Mouse (Mus musculus): Measurements from ENCODE around the gene Btaf1. TPM values are rescaled to one million over a fixed set of nuclear protein-coding genes. Genes with fewer than 3 reads are reported as not detected.

Gene Btaf1
- total RNA-seq (2021) = 10 to 100 TPM; 24.1 to 29.2 TPM

DNA sequence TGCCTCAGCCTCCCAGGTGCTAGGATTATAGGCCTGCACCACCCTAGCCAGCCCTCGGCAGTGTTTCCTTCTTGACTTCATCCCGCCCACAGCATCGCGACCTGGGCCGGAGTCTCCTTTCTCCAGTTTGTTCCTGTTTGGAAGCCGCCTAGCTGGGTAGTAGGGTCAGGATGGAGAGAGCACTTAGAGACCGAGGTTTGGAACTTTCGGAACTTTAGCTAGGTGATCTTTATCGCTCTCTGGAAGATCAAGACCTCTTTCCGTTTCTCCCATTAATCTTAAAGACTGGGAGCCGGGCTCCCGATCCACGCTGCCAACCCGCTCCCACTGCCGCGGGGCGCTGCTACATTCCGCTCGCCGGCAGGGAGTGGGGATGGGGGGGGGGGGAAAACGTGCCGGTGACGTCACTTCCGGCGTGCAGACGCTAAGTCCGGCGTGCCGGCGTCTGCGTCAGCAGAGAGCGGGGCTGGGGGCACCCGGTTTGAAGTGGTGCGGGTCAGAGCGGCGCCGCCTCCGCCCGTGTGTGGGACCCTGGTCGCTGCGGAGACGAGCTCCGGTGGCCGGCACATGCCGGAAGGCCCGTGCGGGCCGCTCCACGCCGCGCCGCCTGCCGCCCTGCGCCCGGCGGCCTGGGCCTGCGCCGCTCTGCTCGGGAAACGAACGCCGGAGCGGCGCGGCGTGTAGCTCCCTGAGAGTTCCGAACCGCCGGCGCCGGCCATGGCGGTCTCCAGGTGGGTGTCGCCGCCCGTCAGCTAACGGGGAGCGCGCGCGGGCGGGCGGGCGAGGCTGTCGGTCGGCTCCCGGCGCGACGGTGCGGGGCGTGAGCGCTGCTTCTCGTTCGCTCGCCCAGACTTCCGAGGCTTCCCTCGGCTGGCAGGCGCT is at the start of gene Btaf1:
TSS of gene Btaf1 (plus strand) at position 409 of the 882 bp plus-strand sequence.
- intact Hi-C loops (cut with DNase I) = no loop called here
- DNase-seq = peak; percentile 89

DNA sequence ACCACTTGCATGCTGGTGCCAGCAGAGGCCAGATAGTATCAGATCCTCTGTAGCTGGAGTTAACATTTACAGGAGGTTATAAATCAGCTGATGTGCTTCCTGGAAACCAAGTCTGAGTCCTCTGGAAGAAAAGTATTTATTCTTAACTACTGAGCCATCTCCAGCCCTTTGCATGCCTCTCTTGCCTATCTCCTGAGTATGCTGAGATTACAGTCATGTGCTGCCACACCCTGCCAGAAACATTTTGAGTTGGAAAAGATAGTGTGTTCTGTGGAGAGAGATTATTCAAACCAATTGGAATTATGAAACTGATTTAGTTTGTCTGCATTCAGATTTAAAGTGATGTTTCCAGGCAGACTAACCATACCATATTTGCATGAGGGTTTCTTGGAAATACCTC is 48.5 kb upstream of the Btaf1 start:
- no peak for DNase-seq
- intact Hi-C loops (cut with DNase I) = no loop called here

DNA sequence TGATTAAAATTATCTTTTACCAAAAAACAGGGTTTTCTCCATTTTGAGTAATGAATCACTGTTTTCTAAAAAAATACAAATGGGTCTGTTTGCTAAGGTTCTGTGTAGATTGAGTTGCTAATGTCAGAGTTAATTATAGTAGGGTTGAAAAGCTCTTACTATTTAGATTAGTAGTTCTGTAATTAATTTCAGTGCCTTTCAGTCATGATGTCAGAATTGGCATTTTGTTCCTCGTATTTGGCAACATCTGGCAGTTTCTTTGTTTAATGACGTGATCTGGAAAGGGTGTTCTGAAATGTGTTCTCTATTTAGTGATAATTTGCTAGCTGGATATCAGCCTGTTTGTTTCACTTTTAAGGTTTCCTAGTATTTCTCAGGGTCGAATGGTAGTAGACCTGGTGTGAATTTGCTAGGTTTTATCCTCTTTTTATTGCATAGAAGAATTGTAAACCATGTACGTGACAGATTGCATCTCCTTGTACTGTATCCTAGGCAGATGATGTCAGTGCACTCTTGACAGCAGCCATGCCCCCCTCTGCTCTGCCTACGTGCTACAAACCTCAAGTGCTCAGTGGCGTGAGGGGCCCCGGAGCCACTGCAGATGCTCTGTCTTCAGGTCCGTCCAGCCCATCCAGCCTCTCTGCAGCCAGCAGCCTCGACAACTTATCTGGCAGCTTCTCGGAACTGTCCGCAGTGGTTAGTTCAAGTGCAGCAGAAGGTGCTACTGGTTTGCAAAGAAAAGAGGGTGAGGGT is 47.0 kb upstream of the Btaf1 start:
- DNase-seq = no peak
- intact Hi-C loops (cut with DNase I) = no loop called here

DNA sequence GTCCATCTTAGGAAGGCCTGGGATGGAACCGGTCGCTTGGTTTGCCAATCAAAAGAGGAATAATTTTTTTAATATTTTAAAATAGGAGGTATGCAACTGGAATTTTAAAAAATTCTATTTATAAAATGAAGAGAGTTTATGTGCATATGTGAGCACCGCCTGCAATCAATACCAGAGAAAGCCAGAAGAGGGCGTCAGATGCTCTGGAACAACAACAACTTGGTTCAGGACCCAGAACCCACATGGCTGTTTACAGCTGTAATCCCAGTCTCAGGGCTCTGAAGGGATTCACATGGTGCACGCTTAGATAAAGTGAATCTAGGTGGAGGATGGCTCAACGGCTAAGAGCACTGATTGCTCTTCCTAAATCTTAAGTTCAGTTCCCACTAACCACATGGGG is 42.8 kb upstream of the Btaf1 start:
- intact Hi-C loops (cut with DNase I) = loop anchor here (5.0 to 10.0 kb wide), 2 partner anchors 36 to 92 kb away; no protein-coding TSS in a partner anchor
- DNase-seq = peak; percentile 14

DNA sequence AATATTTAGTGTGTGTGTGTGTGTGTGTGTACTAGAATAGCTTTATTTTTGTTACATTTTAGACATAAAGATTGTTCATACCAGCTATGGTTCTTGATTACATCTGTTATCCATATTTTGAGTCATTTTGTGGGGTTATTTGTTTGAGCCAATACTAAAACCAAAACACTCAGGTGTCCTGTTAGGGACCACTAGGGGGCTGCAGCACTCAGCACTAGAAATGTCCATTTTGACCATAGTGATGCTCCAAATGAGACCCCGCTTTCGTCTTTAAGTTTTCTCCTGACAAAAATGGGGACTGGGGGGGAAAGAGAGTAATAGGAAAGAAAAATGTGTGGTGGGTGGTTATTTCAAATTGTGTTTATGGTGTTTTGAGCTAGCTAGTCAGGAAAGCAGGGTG is 39.6 kb upstream of the Btaf1 start:
- intact Hi-C loops (cut with DNase I) = loop anchor here (10.0 kb wide), 1 partner anchor 88 kb away; no protein-coding TSS in a partner anchor
- DNase-seq = no peak

DNA sequence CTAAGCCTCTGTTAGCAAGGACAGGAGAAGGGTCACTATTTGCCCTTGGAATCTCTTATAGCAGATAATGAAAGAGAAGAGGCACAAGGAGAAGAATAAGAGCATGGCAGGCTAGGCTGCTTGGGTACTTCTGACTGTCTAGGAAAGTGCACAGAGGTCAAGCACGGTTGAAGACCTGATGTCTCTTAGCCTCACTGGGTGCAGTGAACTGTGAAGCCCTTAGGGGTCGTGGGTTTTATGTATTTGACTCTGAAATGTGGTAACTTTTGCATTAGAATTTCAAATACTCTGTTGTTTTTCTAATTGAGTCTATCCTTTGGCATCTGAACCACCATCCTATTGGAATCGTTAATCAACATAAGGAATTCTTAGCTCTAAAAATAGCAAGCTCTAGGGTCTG is 38.2 kb upstream of the Btaf1 start:
- no peak for DNase-seq
- intact Hi-C loops (cut with DNase I) = loop anchor here (10.0 kb wide), 1 partner anchor 87 kb away; no protein-coding TSS in a partner anchor

DNA sequence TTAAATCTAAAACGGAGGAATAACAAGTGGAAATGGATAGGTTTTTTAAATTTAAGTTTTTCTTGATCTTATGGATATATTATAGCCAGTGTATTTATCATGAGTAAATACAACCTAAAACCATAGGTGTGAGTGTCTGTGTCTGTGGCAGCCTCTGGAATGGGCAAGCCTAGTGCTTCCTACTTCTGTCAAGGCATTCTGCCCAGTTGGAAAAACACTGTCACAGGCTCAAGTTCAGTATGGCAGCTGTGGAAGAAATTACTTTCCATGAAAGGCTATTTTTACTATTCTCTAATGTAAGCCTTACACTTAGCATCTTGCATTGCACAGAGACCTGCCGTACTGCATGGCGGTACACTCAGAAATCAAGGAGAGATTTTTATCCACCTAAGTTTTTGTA is 34.1 kb upstream of the Btaf1 start:
- intact Hi-C loops (cut with DNase I) = no loop called here
- DNase-seq = no peak

DNA sequence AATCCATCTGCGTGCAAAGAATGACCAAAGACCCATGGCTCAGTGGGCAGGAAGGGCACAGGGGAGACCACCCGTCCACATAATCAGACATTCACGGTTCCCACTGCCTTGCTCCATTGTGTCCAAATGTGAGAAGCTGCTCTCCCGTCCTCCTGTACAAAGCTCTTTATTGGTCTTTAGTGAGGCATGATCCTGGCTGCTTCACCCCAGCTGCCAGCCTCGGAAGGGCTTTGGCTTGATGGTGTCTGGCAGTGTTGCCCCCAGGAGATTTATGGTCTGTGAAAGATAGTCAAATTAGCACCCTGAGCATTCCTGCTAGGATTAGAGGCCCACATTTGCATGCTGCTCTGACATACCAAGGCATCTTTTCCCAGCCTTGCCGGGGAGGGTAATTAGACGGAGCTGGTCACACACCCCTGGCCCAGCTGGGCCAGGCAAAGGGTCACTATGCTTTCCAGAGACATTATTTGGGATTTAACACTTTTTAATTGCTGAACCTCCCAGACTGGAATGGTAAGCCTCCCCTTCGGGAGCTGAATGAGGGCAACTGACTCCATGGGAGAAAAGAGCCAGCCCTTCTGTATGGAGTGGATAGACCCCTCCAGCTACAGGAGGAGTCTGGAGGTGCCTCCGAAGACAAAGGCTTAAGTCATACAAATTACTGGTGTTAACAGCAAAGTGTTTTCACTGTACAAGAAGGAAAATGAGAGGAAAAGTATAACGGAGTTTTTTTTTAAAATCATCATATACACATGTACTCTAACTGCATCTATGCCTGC is 28.9 kb upstream of the Btaf1 start:
- peak; percentile 27 for DNase-seq

DNA sequence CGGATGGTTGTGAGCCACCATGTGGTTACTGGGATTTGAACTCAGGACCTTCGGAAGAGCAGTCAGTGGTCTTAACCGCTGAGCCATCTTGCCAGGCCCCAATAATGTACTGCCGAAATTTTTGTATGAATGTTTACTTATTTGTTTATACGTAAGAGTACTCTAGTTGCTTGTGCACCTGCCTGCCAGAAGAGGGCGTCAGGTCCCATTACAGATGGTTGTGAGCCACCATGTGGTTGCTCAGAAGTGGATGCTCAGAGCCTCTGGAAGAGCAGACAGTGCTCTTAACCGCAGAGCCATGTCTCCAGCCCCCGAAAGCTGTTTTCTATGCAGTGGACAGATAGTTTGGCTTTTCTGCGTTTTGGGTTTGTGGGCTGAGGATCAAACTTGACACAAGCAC is 28.1 kb upstream of the Btaf1 start:
- intact Hi-C loops (cut with DNase I) = no loop called here
- DNase-seq = peak; percentile 50

More for the DNA sequence above, 28.9 kb upstream of the Btaf1 start:
- intact Hi-C loops (cut with DNase I) = no loop called here

DNA sequence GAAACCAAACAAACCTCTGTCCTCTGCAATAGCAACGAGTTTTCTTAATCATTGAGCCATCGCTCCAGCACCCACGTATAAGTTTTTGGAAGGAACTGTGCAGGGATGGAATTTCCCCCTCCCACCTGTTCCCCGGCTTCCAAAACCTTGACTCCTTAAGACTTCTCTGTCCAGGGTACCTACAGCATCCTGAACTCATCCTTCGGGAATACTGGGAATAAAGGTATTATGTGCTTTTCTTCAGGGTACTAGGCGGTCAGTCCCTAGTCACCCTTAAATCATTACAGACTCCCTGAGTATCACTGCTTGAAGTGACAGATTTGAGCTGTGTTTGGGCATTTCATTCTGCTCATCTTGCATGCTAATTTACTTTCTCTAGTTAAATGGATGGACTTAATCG is 22.5 kb upstream of the Btaf1 start:
- DNase-seq = no peak
- intact Hi-C loops (cut with DNase I) = no loop called here

DNA sequence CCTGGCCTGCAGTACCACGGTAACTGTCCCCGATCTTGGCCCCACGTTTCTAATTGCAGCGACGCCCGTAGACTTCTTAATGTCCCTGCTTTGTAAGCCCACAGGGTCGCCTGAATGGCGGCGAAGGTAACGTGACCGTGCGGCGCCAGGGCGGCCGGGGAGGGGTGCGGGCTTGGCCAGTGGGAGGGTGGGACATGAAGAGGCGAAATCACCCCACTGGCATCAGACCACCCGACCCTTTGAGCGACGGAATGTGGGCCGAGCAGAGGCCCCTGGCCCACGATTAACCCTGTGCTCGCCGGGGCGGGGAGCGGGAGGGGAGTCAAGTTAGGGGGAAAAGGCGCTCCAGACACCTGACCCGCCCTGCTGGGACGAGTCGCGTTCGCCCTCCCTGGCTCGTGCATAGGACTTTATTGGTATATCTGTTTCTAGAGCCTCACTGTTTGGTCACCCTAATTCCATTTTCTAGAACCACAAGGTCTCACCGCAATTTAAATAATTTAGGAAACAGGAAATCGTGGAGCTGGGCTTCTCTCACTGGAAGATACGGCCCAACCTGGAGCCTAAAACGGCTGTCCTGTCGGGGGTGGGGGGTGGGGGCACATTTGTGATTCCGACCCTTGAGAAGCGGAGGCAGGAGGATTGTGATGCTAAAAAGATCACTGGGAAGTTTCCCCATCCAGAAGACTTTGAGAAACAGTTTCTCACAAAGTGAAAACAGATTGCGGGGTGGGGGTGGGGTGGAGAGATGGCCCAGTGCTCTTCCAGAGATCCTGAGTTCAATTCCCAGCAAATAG is 21.5 kb upstream of the Btaf1 start:
- peak; percentile 74 for DNase-seq
- intact Hi-C loops (cut with DNase I) = no loop called here

DNA sequence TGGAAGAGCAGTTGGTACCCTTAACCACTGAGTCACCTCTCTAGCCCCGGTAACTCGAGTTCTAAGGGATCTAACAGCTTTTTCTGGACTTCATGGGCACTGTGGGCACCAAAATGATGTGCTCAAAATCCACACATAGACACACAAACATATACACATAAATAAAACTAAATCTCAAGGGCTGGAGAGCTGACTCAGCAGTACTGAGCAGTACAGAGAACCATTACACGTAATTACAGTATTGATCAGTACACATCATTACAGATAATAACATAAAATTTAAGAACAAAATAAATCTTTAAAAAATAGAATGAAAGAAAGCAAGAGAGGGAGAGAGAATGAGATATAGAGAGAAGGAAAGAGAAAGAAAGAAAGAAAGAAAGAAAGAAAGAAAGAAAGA is 16.7 kb upstream of the Btaf1 start:
- intact Hi-C loops (cut with DNase I) = no loop called here

DNA sequence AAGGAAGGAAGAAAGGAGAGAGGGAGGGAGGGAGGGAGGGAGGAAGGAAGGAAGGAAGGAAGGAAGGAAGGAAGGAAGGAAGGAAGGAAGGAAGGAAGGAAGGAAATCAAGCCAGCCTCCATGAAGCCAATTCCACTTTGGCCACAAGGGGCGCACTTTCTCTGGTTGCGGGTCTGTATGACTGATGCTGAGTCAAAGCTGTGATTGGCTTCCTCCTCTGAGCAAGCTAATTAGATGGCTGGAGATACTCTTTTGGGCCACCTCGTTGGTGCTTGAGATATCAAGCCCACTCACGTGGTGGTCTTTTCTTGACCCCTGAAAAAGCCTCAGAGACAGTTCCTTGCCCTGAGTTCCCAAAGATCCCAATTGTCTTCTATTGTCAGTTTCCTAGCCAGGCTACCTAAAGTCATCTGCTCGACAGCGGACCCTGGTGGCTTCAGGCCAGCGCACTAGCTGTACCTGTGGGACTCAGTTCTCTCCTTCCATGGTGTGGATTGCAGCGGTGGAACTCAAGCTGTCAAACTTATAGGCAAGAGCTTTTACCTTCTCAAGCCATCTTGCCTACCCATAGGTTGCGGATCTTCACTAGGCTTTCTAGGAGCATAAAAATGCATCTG is 16.1 kb upstream of the Btaf1 start:
- intact Hi-C loops (cut with DNase I) = no loop called here

More for the DNA sequence above, 16.7 kb upstream of the Btaf1 start:
- DNase-seq = no peak

DNA sequence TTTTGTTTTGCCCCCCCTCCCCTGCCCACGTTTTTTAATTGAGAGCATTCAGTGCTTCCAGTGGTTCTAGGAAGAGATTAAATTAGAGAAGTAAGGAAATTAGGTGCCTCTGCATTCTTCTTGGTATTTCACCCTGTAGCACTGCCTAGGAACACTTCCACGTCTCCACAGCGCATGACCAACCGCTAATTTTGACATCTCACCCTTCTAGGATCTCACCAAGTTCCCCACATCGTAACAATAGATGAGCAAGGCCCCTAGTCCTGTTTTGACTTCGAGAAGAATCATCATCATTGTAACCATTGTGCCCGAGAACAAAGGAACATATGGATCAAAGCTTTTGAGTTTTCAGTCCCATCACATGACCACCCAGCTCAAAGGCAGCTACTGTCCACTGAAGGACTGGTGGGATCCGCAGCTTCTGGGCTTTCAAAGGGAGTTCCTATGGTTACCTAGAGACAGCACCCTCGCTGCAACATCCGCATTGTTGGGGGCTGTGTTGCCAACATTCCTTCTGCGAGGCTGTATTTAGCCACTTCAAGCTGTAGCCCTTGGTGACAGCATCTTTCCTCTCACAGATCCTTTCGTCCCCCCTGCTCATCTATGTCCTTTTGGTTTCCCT is 15.3 kb upstream of the Btaf1 start:
- intact Hi-C loops (cut with DNase I) = no loop called here

More for the DNA sequence above, 16.1 kb upstream of the Btaf1 start:
- peak; percentile 75 for DNase-seq

DNA sequence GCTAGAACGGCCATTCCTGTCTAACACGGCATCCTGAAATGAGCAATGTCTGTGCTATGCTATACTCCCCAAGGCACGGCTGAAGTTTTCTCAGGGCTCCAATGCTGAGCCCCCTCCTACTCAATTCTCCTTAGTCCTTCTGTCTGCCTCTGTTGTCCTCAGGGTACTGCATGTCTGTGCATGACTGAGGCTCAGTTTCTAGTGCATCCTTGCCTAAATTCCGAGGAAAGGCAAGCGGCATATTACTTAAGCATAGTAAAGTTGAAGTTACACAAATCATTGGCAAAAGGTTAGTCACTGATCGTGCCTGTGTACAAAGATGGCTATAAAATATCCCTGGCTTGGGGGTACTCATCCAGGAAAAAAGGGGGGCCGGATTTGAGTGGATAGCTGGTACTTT is 12.8 kb upstream of the Btaf1 start:
- intact Hi-C loops (cut with DNase I) = no loop called here
- no peak for DNase-seq

More for the DNA sequence above, 15.3 kb upstream of the Btaf1 start:
- peak; percentile 24 for DNase-seq

DNA sequence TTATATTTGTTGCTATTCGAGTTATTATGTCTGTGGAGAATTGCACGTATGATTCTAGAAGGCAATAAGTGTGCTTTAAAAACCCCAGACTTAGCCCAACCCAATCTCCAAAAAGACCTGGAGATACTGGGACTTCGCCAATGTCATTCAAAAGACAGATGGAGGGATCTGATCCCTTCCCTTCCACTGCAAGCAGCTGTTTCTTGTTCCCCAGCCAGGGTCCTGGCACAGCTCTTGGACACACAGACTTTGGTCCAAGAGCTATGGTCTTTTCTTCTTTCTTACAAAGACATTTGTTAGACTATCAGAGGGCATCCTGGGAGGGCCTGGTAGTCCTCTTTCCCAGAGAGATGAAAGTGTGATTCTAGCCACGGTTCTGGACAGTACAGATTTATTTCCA is 9.7 kb upstream of the Btaf1 start:
- intact Hi-C loops (cut with DNase I) = no loop called here

DNA sequence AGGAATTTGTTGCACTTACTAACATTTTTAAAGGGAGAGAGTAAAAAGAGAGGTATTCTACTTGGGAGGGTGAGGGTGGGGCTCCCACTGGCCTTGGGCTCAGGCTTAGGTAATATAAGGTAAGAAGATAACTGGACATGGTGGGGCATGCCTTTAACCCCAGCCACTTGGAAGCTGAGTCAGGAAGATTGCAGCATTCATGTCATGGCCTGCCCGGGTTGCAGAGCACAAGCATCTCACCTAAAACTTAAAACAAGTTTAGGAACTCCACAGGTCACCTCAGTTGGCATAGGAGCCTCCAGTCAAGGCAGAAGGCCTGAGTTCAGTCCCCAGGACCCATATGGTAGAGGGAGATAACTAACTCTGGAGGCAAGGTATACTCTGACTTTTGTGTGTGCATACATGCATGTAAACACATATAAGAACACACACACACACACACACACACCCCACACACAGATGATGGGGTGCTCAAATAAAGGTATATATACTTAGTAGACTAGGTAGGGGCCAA is 8.9 kb upstream of the Btaf1 start:
- intact Hi-C loops (cut with DNase I) = no loop called here
- DNase-seq = no peak

More for the DNA sequence above, 9.7 kb upstream of the Btaf1 start:
- peak; percentile 57 for DNase-seq

DNA sequence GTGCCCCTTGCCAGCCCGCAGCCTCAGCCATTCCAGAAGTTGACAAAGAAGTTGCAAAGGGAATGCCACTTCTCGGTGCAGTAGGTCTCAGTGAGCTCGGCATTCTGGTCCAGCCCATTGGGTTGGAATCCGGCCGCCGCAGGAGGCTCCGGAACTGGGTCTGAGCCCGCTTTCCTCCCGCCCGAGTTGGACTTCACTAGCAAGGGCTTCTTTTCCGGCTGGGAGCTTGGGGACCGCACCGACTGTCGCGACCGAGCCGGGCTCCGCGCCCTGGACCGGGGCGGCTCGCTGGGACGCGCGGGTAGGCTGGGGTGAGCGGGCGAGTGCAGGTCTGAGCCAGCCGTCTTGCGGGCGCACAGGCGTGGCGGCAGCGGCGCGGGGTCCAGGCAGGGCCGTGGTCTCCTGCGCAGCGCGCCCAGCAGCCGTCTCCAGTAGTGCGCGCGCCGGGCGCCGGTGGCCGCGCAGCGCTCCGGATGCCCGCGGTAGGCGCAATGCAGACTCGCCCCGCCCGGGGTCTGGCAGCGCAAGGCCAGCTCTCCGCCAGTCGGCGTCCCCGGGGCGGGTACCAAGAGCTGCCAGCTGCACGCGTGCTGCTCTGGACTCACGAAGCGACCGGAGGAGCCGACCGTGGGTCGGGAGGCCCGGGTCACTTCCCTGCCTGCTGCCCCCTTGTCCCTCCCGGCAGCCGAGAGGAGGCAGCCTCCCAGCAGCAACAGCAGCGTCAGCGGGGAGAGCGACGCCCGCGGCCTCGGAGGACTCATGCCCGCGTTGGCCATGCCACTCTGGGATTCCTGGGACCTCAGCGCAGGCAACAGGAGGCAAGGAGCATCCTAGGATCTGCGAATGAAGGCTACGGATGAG is 7.2 kb upstream of the Btaf1 start:
- peak; percentile 84 for DNase-seq
- intact Hi-C loops (cut with DNase I) = no loop called here

Data from left cerebral cortex, postnatal 4 days (tissue).